Mouse (Mus musculus): ENCODE measurements at regions not wholly inside any gene's neighbourhood (a gene's known extent, or its start where the extent isn't known, plus 50 kb on each side); places are given as distances from the start of the nearest gene placed in this dataset.
A peak's percentile ranks its signal among the peaks of the same experiment; 100 is the strongest.
"Not testable (repeated sequence)": the region's sequence is repeated elsewhere in the genome, so short reads cannot be mapped to it uniquely, and the experiment has no call there.

DNA sequence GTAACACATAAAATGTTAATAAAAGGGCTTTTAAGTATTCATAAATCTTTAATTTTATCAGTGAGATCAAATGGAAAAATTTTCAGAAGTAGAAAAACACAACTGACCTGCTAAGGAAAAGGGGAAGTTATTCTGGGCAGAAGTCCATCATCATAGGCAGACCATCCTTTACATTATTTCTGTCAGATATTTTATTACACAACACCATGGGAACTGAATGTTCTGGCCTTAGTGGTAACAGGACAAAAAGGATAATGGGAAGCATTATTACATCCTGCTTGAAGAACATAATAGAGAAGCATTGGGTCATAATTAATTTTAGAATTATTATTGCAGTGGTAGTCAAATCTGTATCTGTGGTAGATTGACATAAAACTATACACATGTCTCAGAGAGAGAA is 603.5 kb upstream of the Gje1 start:
- ATAC-seq (replicated peaks; ENCODE audit: low read depth, poor library complexity, severe bottlenecking): peak; percentile 47; the same call in 1 of the 2 replicates

DNA sequence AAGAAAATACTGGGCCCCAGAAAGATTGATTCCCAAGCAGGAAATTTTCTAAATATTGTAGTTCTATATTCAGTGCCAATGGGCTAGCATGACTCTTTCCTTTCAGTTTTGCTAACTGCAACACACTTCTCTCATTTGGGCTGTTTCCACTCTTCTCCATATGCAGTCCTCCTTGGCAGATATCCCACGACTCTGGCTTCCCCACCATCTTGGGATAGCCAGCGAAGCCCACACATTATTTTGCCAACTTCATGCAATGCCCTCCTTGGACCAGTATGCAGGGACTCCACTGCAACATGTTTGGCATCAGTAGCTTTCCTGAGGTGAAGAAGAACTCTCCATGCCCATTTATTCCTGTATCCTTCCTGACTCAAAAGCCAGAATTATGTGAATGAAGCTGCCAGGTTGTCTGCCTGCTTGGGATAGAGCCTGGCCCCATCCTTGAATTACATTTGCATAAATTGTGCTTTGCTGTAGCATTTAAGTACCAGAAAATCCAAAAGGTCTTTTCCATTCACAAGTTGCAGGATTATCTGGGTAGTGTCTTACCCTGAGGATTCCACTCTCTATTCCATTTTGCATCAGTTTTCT is 599.1 kb upstream of the Gje1 start:
- no peak for ATAC-seq (replicated peaks; ENCODE audit: low read depth, poor library complexity, severe bottlenecking)

DNA sequence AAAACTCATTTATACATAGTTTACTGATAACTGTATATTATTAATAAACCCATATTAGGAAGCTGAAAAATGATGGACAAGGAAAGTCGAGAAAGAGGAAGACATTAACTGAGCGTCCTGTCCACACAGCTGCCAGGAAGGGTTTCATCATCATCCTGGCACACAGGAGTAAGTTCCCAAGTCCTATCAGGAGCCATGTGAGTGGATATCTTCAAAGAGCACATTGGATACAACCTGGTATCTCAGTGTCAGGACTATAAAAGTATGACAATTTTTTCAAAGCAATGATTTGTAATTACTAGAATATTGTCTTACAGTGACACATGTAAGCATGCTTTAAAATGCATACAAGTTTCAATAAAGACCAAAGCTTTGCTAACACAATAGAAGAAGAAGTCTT is 592.6 kb upstream of the Gje1 start:
- no peak for ATAC-seq (replicated peaks; ENCODE audit: low read depth, poor library complexity, severe bottlenecking)

DNA sequence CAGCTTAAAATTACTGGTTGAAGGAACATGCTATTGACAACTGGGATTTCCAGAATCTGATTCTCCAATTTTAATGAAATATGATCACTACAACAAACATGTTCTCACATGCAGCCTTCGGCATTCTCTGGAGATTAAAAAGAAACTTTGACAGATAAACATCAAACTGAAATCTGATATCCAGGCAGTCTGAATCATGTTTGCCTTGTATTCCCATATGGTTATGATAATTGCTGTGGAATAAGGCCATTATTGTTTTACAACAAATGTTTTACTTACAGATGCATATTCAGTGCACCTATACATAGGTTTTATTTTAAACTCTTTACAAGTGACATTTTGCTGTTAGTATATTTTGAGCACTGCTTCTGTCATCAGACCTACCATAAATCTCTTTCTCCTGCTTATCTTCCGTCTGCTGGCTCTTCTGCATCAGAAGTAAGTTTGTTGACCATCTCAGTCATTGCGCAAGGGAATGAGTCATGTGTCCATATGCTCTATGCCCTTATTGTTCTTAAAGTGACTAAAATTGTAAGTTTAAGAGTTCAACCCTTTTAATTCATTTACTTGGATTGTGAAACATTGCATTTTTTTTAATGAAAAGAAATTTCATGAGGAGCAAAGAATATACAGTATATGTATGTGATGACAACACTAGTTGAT is 587.9 kb upstream of the Gje1 start:
- no peak for ATAC-seq (replicated peaks; ENCODE audit: low read depth, poor library complexity, severe bottlenecking)

DNA sequence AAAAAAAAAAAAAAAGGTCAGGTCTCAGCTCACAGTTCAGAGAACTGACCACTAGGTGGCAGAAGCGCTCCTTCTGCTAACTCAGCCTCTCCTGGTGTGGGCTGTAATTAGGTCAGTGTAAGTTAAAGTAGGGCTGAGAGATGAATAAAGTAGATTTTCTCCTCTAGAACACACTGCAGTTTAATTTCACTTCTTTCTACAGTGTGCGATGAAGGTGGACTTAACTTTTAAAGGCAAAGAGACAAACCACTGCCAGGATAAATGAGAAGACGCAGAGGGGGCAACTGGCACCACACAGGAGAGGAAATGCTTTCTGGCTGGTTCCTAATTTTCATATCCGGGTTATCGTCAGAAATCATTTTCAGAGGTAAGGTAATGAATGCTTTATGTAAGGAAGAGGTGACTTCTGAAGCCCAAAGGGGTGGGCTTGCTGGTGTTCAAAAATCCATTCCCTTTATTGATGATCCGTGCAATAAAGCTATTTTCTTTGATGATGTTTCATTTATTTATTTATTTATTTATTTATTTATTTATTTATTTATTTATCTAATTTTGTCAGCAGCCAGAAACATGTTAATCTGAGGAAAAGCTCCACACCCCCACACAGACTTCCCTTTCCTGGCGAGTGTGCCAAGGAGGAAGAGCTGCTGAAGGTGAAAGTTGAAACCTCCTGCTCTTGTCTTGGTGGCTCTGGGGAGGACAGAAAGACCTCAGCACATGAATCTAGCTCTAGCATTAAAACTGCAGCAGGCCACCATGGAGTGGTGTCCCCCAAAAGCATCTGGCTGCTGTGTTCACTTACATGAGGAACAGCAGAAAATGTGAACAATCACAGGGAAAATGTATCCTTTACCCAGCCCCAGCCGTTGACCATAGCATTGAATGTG is 582.4 kb upstream of the Gje1 start:
- peak; percentile 97 for ATAC-seq (replicated peaks; ENCODE audit: low read depth, poor library complexity, severe bottlenecking)

DNA sequence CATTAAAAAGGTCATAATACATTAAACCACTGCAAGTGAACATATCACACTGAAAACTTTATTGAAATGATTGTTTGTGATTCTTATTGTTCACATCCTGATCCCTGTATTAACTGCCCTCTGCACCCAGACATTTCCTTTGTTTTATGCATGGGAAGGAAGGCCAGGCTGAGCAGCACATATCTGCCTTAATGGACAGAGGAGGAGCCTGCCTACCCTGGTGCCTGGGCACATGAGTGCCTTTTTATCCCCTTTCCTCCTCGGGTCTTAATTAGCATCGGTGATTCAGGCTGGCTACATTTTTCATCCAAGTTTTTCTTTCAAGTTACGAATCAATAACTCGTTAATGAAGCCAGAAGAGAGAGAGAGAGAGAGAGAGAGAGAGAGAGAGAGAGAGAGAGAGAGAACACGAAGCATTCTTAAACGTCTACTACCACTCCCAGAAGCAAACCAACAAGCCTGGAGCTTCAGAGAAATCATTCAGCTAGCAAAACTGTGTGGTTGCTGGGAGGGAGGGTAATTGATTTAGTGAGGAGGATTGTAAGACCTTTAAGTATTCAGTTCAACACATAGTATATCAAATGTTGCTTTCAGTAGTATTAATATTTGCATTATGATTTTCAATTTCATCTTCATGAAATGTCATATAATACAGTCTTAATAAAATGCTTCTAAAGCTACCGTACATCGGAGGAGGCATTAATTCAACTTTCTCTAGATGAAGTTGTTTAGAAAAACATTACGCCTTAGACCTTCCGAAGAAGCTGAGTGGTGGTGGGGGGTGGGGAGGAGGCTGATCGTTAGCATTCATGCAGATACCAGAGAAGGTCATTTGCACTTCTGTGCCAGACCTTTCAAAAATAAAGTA is 581.6 kb upstream of the Gje1 start:
- ATAC-seq (replicated peaks; ENCODE audit: low read depth, poor library complexity, severe bottlenecking): no peak

DNA sequence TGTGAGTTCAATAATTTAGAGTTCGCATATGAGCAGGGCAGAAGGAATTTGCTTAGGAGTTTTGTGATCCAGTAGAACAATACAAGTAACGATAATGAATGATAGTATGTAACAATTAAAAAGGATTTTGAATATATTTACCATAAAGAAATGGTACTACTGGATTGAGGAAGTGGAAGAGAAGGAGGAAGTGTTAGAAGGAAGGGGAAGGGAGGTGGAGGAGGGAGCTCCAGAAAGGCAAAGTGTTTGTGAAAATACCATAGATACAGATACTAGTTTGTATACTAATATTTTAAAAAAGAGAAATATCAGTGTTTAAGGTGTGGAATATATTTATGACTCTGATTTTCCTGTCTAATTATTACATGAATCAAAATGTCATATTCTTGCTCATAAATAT is 579.2 kb upstream of the Gje1 start:
- ATAC-seq (replicated peaks; ENCODE audit: low read depth, poor library complexity, severe bottlenecking): 0 out of 2 replicates have a peak, but pooled peaks have one; percentile 38

DNA sequence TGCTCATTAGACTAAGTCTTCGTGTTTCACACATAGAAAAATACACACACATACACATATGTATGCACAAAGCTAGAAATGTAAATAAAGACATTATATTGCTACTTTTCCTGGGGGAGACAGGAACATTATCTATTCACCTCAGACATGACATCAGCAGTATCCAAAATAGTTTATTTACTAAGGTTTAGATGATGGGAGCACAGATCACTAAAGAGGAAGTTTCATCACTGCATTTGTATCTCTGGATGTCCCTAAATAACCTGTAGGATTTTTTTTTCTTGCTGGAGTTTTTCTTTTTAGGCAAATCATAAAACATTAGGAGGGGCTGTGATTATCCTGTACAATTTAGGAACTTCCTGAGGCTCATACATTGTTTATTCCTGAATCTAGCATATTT is 576.1 kb upstream of the Gje1 start:
- ATAC-seq (replicated peaks; ENCODE audit: low read depth, poor library complexity, severe bottlenecking): no peak

DNA sequence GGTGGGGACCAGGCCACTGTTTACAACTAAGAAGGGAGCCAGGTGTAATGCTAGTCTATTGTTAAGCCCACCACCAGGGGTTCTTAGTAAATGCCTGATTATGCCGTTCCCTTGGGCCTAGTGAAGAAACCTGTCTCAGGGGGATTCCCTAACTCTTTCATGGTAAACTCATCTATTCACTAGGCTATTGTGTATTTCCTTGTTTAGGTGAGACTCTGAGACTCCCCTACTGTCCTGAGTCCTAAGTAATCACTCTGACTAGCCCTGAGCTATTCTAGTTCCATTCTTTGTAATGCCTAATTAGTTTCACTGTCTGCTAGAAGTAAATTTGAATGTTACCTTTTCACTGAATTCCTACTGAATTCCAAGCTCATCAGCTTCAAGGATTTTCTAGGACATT is 545.3 kb upstream of the Gje1 start:
- not testable (repeated sequence) for ATAC-seq (replicated peaks; ENCODE audit: low read depth, poor library complexity, severe bottlenecking)

DNA sequence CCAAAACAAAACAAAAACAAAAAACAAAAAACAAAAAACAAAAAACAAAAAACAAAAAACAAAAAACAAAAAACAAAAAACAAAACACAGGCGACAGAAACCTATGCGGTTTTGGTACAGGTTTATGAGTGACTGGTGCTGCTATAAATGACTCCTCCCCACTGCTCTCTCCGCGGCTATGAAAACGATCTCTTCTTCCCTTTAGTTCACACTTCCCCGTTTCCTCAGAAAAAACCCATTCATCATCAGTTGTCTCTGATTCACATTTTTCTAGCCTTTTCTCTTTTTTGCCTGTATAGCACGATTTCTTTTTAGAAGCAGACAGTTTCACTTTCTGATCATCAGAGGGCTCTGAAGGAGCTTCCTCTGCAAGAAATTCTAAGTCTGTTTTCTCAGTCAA is 544.3 kb upstream of the Gje1 start:
- peak; percentile 69 for ATAC-seq (replicated peaks; ENCODE audit: low read depth, poor library complexity, severe bottlenecking)

DNA sequence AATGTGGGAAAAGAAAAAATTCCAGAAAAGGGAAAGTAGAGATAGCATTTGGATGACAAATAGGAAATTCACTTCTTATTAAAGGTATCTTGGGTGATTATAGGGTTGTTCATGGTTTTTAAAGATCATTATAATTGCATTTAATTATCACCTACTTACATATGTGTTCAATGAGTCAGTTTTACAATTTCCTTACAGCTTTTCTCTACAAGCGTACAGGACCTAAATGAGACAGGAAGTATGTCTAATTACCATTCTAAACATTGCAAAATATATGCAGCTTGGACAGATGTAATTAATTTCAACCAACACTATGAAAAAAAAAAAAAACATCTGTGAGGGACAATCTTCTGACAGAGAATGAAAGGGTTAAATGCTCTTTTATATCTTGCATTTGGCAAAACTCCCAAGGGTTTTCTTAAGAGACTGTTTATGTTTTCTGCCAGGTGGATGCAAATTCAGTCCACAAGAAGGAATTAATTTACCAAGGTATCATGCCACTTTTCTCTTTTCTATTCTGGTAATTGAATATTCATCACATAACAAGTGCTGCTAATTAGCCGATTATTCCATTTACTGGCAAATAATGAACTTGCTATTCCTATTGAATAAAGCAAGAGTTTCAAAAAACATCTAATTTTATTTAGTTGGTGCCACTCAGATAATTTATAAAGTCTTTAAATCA is 531.5 kb upstream of the Gje1 start:
- ATAC-seq (replicated peaks; ENCODE audit: low read depth, poor library complexity, severe bottlenecking): no peak

DNA sequence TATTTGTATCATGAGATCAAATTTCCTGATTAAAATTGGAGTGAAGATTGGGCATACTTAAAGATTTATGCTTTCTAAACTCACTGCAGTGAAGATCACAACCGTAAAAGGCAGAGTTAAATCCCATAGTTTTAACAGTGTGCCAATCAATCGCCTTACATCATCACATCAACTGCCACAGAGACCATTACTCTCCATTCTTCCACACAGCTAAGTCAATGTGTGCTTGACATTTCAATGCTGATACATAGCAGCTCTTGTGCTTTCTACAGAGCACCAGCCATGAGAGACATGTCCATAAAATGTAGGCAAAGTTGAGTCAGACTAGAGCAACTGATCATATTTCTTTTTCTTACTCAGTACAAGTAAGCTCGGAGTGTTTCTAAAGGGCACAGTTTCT is 530.9 kb upstream of the Gje1 start:
- ATAC-seq (replicated peaks; ENCODE audit: low read depth, poor library complexity, severe bottlenecking): no peak

DNA sequence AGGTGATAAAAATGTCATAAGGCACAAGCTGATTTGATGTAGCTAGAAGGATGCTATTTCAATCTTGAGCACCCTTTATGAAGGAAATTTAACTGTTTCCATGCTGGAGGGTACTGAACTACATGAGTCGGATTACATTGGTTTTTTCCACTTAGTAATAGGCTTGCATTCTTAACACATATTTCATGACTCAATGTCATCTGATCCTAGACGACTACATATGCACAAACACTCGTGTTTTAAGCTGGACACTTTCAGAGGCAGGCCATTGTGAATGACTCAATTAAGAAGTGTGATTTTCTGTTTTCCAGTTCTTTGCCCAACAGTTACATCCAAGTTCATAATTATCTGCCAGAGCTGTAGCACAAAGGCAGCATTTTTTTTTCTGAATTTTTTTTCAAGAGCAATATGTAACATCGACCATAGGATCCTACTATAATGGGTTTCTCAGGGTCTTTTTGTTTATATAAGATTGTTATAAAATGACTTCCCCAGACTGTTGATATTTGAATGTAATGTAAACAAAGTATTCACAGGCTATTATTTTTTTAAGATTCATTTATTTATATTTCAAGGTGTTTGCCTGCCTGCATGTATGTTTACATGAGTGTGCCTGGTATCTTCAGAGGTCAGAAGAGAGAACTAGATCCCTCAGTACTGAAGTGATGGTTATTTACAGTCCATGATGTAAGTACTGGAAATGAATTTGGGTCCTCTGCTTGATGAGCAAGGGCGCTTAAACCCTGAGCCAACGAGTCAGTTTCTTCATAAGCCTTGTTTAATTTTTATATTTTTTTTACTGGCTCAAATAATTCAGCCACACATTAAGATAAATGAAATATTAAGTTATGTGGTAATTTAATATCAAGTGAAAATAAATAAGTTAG is 526.6 kb upstream of the Gje1 start:
- ATAC-seq (replicated peaks; ENCODE audit: low read depth, poor library complexity, severe bottlenecking): no peak

DNA sequence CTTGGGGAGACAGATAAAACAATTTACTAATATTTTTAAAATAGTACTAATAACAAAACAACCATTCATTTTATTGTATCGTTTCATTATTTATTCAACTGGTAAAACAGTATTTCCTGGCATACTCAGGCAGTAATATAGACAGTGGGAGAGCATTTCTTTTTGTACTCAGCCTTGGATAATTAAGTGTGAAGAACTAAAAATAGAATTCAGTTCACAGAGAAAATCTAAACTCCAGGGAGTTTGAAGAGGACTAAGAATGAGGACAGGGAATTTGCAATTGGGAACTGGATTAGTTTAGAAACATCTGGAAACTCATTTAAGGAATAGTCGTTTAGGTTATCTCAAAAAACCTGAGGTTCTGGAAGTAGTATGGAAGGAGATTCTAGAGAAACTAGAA is 525.4 kb upstream of the Gje1 start:
- ATAC-seq (replicated peaks; ENCODE audit: low read depth, poor library complexity, severe bottlenecking): no peak

DNA sequence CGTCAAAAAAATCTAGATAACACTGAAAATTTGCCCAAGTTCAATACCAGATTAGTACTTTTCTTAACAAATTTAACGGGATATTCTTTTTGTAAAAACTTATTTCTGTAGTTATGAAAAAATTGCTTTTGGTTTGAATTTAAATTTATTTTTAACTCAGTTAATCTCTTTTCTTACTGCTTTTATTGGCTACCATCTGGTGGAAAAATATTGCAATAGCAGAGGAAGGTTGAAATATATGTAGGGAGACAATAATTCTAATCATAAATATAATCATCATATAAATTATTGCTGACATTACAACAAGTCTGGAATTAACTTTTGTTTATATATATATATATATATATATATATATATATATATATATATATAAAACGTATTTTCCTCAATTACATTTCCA is 500.9 kb upstream of the Gje1 start:
- ATAC-seq (replicated peaks; ENCODE audit: low read depth, poor library complexity, severe bottlenecking): no peak

DNA sequence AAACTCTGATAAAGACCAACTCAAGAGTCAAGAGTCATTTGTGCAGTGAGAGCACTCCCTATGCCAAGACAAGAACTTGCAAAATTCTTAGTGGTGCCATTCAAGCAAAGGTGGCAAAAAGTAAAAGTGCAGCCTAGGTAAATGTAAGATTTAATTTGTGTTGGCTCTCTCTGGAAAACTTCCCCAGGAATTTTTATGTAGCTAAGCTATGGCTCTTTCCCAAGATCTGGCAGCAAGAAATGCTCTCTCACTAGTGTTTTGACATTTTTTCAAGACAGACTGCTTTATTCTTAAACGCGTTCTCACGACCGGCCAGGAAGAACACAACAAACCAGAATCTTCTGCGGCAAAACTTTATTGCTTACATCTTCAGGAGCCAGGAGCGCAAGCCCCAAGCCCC is 461.6 kb upstream of the Gje1 start:
- no peak for ATAC-seq (replicated peaks; ENCODE audit: low read depth, poor library complexity, severe bottlenecking)

DNA sequence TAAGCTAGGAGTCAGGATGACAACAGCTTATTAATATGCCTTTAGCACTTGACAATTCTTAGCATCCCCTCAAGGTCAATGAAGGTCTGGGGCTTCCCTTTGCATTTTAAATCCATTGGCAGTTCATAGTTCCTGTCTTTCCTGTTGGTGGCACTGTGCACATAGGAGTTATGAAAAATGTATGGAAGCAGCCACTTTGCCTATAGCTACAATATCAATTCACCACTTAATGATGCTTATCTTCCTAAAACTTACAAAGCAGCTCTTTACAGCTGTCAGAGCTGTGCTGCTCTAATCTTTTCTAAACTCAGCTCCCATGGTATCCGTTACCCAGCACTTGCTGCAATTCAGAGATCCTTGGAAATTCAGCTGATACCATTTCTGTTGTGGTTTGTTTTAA is 456.4 kb upstream of the Gje1 start:
- no peak for ATAC-seq (replicated peaks; ENCODE audit: low read depth, poor library complexity, severe bottlenecking)

DNA sequence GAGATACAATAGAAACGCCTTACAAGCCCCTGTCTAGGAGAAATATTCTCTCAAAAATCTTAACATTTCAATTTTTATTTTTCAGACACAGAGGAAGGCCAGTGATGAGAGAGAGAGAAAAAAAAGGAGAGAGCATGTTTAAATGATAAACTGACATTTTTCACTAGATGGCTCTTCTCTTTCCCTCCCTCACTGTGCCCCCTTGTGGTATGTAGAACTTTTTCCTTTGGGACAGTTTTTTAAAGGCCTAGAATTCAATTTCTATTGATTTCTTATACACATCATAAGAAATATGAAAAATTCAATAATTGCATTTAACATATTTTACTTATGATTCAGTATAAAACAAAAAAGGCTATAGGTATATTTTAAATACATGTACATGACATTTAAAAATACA is 454.5 kb upstream of the Gje1 start:
- no peak for ATAC-seq (replicated peaks; ENCODE audit: low read depth, poor library complexity, severe bottlenecking)

DNA sequence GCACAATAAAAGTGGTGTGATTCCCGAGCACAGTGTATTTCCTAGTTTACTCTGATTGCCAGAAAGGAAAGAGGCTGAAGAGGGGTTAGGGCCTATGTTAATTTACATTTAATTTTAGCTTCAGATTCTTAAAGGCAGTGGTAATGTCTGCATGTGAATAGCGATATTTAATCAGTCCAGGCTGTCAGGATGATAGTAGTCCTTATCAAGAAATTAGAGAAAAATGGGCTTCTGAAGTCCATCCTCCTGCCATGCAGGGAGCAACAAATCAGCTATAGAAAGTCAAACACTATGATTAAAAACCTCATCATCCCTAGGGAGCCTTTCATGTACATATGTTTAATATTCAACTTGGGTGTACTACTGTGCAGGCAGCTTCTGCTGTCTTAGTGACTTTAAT is 422.7 kb upstream of the Gje1 start:
- ATAC-seq (replicated peaks; ENCODE audit: low read depth, poor library complexity, severe bottlenecking): no peak
